ENCODE assay signal across 20 mouse cellular contexts in genomic region chr4:129147552-129148103, GRCm38 (mm10). TPM values are rescaled to one million over a fixed set of nuclear protein-coding genes. Genes with fewer than 3 reads are reported as not detected.
DNase-seq lines count a peak whose midpoint lies in the region; ATAC-seq and TF ChIP-seq lines count a peak whose summit lies in the region.
"Had no signal": no experiment of that assay in that cellular context is flagged by ENCODE, and none has a peak within 500 bp of the region (broad histone marks: within the 10 kb centered on the region; RNA-seq: fewer than 3 reads in every experiment).

No protein-coding gene starts in this region.

- intact Hi-C loops in left cerebral cortex, adult 2 months (cut with DNase I), result no loop called here

- no peaks in the 10 kb centered on the region for H3K9me3 ChIP-seq in embryonic facial prominence, embryonic 14.5 days (ENCODE audit: control insufficient read depth, low read length)
- H3K9me3 ChIP-seq in embryonic facial prominence, embryonic 10.5 days, result no peaks in the 10 kb centered on the region
- no peaks in the 10 kb centered on the region for H3K9me3 ChIP-seq in intestine, embryonic 14.5 days (ENCODE audit: control insufficient read depth, low read length)
- no peaks in the 10 kb centered on the region for H3K9me3 ChIP-seq in intestine, postnatal 0 days (ENCODE audit: control insufficient read depth)
- H3K9me3 ChIP-seq: hindbrain, embryonic 10.5 days; limb, embryonic 10.5 days; liver, embryonic 12.5 days; lung, embryonic 15.5 days; midbrain, embryonic 12.5 days had no signal

- no peak for TF ChIP-seq POLR2A in testis, adult 2 months (IDR thresholded peaks at IDR 0.05; ENCODE audit: control insufficient read depth, low read depth, low read length)

- no peak overlapping the region for H3K9ac ChIP-seq in embryonic facial prominence, embryonic 14.5 days (ENCODE audit: low read depth, low read length)
- no peak overlapping the region for H3K9ac ChIP-seq in intestine, embryonic 14.5 days (ENCODE audit: low read length)
- H3K9ac ChIP-seq in intestine, postnatal 0 days (ENCODE audit: low read depth, low read length), result no peak overlapping the region
- H3K9ac ChIP-seq: liver, embryonic 12.5 days; lung, embryonic 15.5 days; midbrain, embryonic 12.5 days had no signal

- no peak for ATAC-seq in embryonic facial prominence, embryonic 14.5 days (ENCODE audit: low read depth)
- ATAC-seq in intestine, embryonic 14.5 days (replicated peaks; ENCODE audit: low FRiP score, low TSS enrichment, low read depth), result no peak
- ATAC-seq in intestine, postnatal 0 days, result no peak
- ATAC-seq: forebrain, embryonic 14.5 days; liver, embryonic 12.5 days had no signal

- H3K4me1 ChIP-seq in embryonic facial prominence, embryonic 14.5 days (ENCODE audit: control insufficient read depth, insufficient read depth, low read length), result peaks cover 15% of the 10 kb centered on the region
- H3K4me1 ChIP-seq in embryonic facial prominence, embryonic 10.5 days, result peaks cover 14% of the 10 kb centered on the region
- peaks cover 8% of the 10 kb centered on the region; the same call in 1 of the 2 replicates for H3K4me1 ChIP-seq in intestine, embryonic 14.5 days (replicated peaks; ENCODE audit: control insufficient read depth, insufficient read depth, low read length)
- no peaks in the 10 kb centered on the region; the same call in 1 of the 2 replicates for H3K4me1 ChIP-seq in intestine, postnatal 0 days (replicated peaks; ENCODE audit: control insufficient read depth, insufficient read depth, low read length)
- peaks cover 2% of the 10 kb centered on the region; the same call in 1 of the 2 replicates for H3K4me1 ChIP-seq in testis, adult 2 months (ENCODE audit: control insufficient read depth, insufficient read depth, low read length)
- H3K4me1 ChIP-seq: limb, embryonic 10.5 days; lung, embryonic 15.5 days had no signal

- H3K36me3 ChIP-seq in embryonic facial prominence, embryonic 14.5 days (ENCODE audit: control insufficient read depth, insufficient read depth, low read length), result peaks cover 46% of the 10 kb centered on the region
- peaks cover 75% of the 10 kb centered on the region for H3K36me3 ChIP-seq in embryonic facial prominence, embryonic 10.5 days (replicated peaks)
- H3K36me3 ChIP-seq in intestine, embryonic 14.5 days (ENCODE audit: control insufficient read depth, insufficient read depth, low read length), result peaks cover 45% of the 10 kb centered on the region
- H3K36me3 ChIP-seq in intestine, postnatal 0 days (ENCODE audit: control insufficient read depth, insufficient read depth), result peaks cover 9% of the 10 kb centered on the region
- H3K36me3 ChIP-seq in testis, adult 2 months (ENCODE audit: control insufficient read depth, insufficient read depth, low read length), result peaks cover 1% of the 10 kb centered on the region

- H3K4me2 ChIP-seq in embryonic facial prominence, embryonic 14.5 days (ENCODE audit: low read depth, low read length), result no peak overlapping the region
- H3K4me2 ChIP-seq in intestine, embryonic 14.5 days (ENCODE audit: low read length), result no peak overlapping the region
- no peak overlapping the region for H3K4me2 ChIP-seq in intestine, postnatal 0 days (replicated peaks; ENCODE audit: low read depth)
- H3K4me2 ChIP-seq: liver, embryonic 12.5 days; lung, embryonic 15.5 days; midbrain, embryonic 12.5 days had no signal

- peak overlapping the region; percentile 2; the same call in 1 of the 2 replicates for H3K27ac ChIP-seq in embryonic facial prominence, embryonic 14.5 days (replicated peaks; ENCODE audit: low read depth, low read length)
- H3K27ac ChIP-seq in embryonic facial prominence, embryonic 10.5 days (replicated peaks), result no peak overlapping the region
- H3K27ac ChIP-seq in intestine, embryonic 14.5 days (ENCODE audit: low read depth), result no peak overlapping the region
- H3K27ac ChIP-seq in intestine, postnatal 0 days (ENCODE audit: low read depth, low read length), result no peak overlapping the region
- H3K27ac ChIP-seq in left cerebral cortex, adult 2 months, result no peak overlapping the region; the same call in 1 of the 2 replicates
- no peak overlapping the region for H3K27ac ChIP-seq in testis, adult 2 months (ENCODE audit: control insufficient read depth, insufficient read depth, low read depth, low read length)
- H3K27ac ChIP-seq: hindbrain, embryonic 10.5 days; limb, embryonic 10.5 days; liver, embryonic 12.5 days; lung, embryonic 15.5 days; midbrain, embryonic 12.5 days had no signal

- H3K27me3 ChIP-seq in embryonic facial prominence, embryonic 14.5 days (replicated peaks; ENCODE audit: control insufficient read depth, insufficient read depth, low read length), result no peaks in the 10 kb centered on the region
- no peaks in the 10 kb centered on the region for H3K27me3 ChIP-seq in embryonic facial prominence, embryonic 10.5 days (replicated peaks; ENCODE audit: low read depth, poor library complexity, severe bottlenecking)
- no peaks in the 10 kb centered on the region for H3K27me3 ChIP-seq in intestine, embryonic 14.5 days (replicated peaks; ENCODE audit: control insufficient read depth, insufficient read depth, low read length)
- H3K27me3 ChIP-seq in intestine, postnatal 0 days (replicated peaks; ENCODE audit: control insufficient read depth, insufficient read depth, low read length), result no peaks in the 10 kb centered on the region
- no peaks in the 10 kb centered on the region for H3K27me3 ChIP-seq in testis, adult 2 months (ENCODE audit: control insufficient read depth, insufficient read depth, low read length)
- H3K27me3 ChIP-seq: liver, embryonic 12.5 days; lung, embryonic 15.5 days; midbrain, embryonic 12.5 days had no signal

- TF ChIP-seq CTCF in intestine, postnatal 0 days (IDR thresholded peaks at IDR 0.05; ENCODE audit: low read depth), result no peak
- TF ChIP-seq CTCF in left cerebral cortex, adult 2 months (IDR thresholded peaks at IDR 0.05), result no peak
- no peak for TF ChIP-seq CTCF in testis, adult 2 months (IDR thresholded peaks at IDR 0.05; ENCODE audit: control insufficient read depth, insufficient read depth, insufficient replicate concordance, low read depth, low read length)

- H3K4me3 ChIP-seq in embryonic facial prominence, embryonic 14.5 days (ENCODE audit: low read depth, low read length), result no peak overlapping the region
- H3K4me3 ChIP-seq in embryonic facial prominence, embryonic 10.5 days, result no peak overlapping the region
- no peak overlapping the region for H3K4me3 ChIP-seq in intestine, embryonic 14.5 days (ENCODE audit: low read depth, low read length)
- no peak overlapping the region for H3K4me3 ChIP-seq in intestine, postnatal 0 days (ENCODE audit: low read depth, low read length)
- H3K4me3 ChIP-seq in left cerebral cortex, adult 2 months, result no peak overlapping the region
- H3K4me3 ChIP-seq in testis, adult 2 months (ENCODE audit: control insufficient read depth, low read depth, low read length), result peak overlapping the region; percentile 19
- H3K4me3 ChIP-seq: hindbrain, embryonic 10.5 days; limb, embryonic 10.5 days; liver, embryonic 12.5 days; lung, embryonic 15.5 days; midbrain, embryonic 12.5 days had no signal

- DNase-seq in embryonic facial prominence, embryonic 14.5 days (ENCODE audit: low spot score), result no peak
- no peak for DNase-seq in embryonic facial prominence, embryonic 10.5 days (ENCODE audit: low spot score)
- peak; percentile 47 for DNase-seq in intestine, embryonic 14.5 days (ENCODE audit: low spot score)
- DNase-seq in left cerebral cortex, adult 2 months (ENCODE audit: extremely low spot score in 1 of 2, low spot score in 2 of 2), result peak; percentile 8 to 13
- no peak for DNase-seq in left cerebral cortex, adult 11 months (ENCODE audit: low spot score)
- no peak for DNase-seq in testis, postnatal 14 days (ENCODE audit: low spot score)
- DNase-seq: cerebellum, postnatal 14 days; gastrocnemius, postnatal 25 days; kidney, postnatal 14 days; right cerebral cortex, adult 18-20 months had no signal

- 79% methylated on average over 13 of the region's 13 CpGs for WGBS in embryonic facial prominence, embryonic 14.5 days
- 91% methylated on average over 13 of the region's 13 CpGs for WGBS in embryonic facial prominence, embryonic 10.5 days
- 71% methylated on average over 13 of the region's 13 CpGs for WGBS in intestine, embryonic 14.5 days
- WGBS in intestine, postnatal 0 days, result 82% methylated on average over 13 of the region's 13 CpGs

RNA-seq across cellular contexts. Expression of gene Fndc5, which starts 10.8 kb away (rescaled TPM):
- polyA plus RNA-seq in embryonic facial prominence, embryonic 14.5 days (2014; fragmentation: Nextera tagmentation; extraction: Ambion mirVana), result 28.4 and 29.1 TPM in 2 replicates
- 1.5 TPM in 2 replicates for polyA plus RNA-seq in embryonic facial prominence, embryonic 10.5 days (2016; fragmentation: Nextera tagmentation; extraction: Ambion mirVana)
- polyA plus RNA-seq in intestine, embryonic 14.5 days (2014; fragmentation: Nextera tagmentation; extraction: Ambion mirVana), result 1.7 and 2.4 TPM in 2 replicates
- polyA plus RNA-seq in intestine, postnatal 0 days (2015; fragmentation: Nextera tagmentation; extraction: Ambion mirVana), result 14.5 and 15.4 TPM in 2 replicates
- total RNA-seq in left cerebral cortex, adult 2 months (2021), result 10 to 100 TPM; 54.0 to 58.1 TPM
- 9.1 and 11.0 TPM in 2 replicates for polyA plus RNA-seq in testis, adult 2 months (2012; rRNA removed)

RNA-seq across cellular contexts. Expression of gene Hpca, which starts 25.8 kb away (rescaled TPM):
- polyA plus RNA-seq in embryonic facial prominence, embryonic 14.5 days (2014; fragmentation: Nextera tagmentation; extraction: Ambion mirVana), result 3.6 and 4.9 TPM in 2 replicates
- 0.66 and 1.8 TPM in 2 replicates for polyA plus RNA-seq in embryonic facial prominence, embryonic 10.5 days (2016; fragmentation: Nextera tagmentation; extraction: Ambion mirVana)
- 2.2 and 2.7 TPM in 2 replicates for polyA plus RNA-seq in intestine, embryonic 14.5 days (2014; fragmentation: Nextera tagmentation; extraction: Ambion mirVana)
- polyA plus RNA-seq in intestine, postnatal 0 days (2015; fragmentation: Nextera tagmentation; extraction: Ambion mirVana), result 3.9 and 4.6 TPM in 2 replicates
- 100 to 1,000 TPM; 650 to 692 TPM for total RNA-seq in left cerebral cortex, adult 2 months (2021)
- polyA plus RNA-seq in testis, adult 2 months (2012; rRNA removed), result 9.3 and 10.2 TPM in 2 replicates
- total RNA-seq: gastrocnemius, postnatal 25 days had no signal

RNA-seq across cellular contexts. Expression of gene S100pbp, which starts 41.9 kb away (rescaled TPM):
- 12.6 and 15.5 TPM in 2 replicates for polyA plus RNA-seq in embryonic facial prominence, embryonic 14.5 days (2014; fragmentation: Nextera tagmentation; extraction: Ambion mirVana)
- polyA plus RNA-seq in embryonic facial prominence, embryonic 10.5 days (2016; fragmentation: Nextera tagmentation; extraction: Ambion mirVana), result 29.5 and 29.8 TPM in 2 replicates
- polyA plus RNA-seq in intestine, embryonic 14.5 days (2014; fragmentation: Nextera tagmentation; extraction: Ambion mirVana), result 14.6 and 19.5 TPM in 2 replicates
- 6.9 and 7.7 TPM in 2 replicates for polyA plus RNA-seq in intestine, postnatal 0 days (2015; fragmentation: Nextera tagmentation; extraction: Ambion mirVana)
- 10 to 100 TPM; 33.9 to 34.5 TPM for total RNA-seq in left cerebral cortex, adult 2 months (2021)
- 26.8 and 34.6 TPM in 2 replicates for polyA plus RNA-seq in testis, adult 2 months (2012; rRNA removed)

RNA-seq across cellular contexts. Expression of gene Yars, which starts 41.9 kb away (rescaled TPM):
- 74.9 and 78.3 TPM in 2 replicates for polyA plus RNA-seq in embryonic facial prominence, embryonic 14.5 days (2014; fragmentation: Nextera tagmentation; extraction: Ambion mirVana)
- 96.0 and 105 TPM in 2 replicates for polyA plus RNA-seq in embryonic facial prominence, embryonic 10.5 days (2016; fragmentation: Nextera tagmentation; extraction: Ambion mirVana)
- 92.9 and 97.2 TPM in 2 replicates for polyA plus RNA-seq in intestine, embryonic 14.5 days (2014; fragmentation: Nextera tagmentation; extraction: Ambion mirVana)
- 35.6 and 41.8 TPM in 2 replicates for polyA plus RNA-seq in intestine, postnatal 0 days (2015; fragmentation: Nextera tagmentation; extraction: Ambion mirVana)
- 10 to 100 TPM; 87.4 to 93.1 TPM for total RNA-seq in left cerebral cortex, adult 2 months (2021)
- 9.5 and 11.9 TPM in 2 replicates for polyA plus RNA-seq in testis, adult 2 months (2012; rRNA removed)

RNA-seq across cellular contexts. Expression of gene Tmem54, which starts 42.3 kb away (rescaled TPM):
- polyA plus RNA-seq in embryonic facial prominence, embryonic 14.5 days (2014; fragmentation: Nextera tagmentation; extraction: Ambion mirVana), result 6.9 and 8.4 TPM in 2 replicates
- polyA plus RNA-seq in embryonic facial prominence, embryonic 10.5 days (2016; fragmentation: Nextera tagmentation; extraction: Ambion mirVana), result 10.6 and 11.8 TPM in 2 replicates
- 32.2 and 45.9 TPM in 2 replicates for polyA plus RNA-seq in intestine, embryonic 14.5 days (2014; fragmentation: Nextera tagmentation; extraction: Ambion mirVana)
- polyA plus RNA-seq in intestine, postnatal 0 days (2015; fragmentation: Nextera tagmentation; extraction: Ambion mirVana), result 363 and 366 TPM in 2 replicates
- not detected for total RNA-seq in left cerebral cortex, adult 2 months (2021)
- polyA plus RNA-seq in testis, adult 2 months (2012; rRNA removed), result 0.42 and 2.4 TPM in 2 replicates
- total RNA-seq: gastrocnemius, postnatal 25 days; left cerebral cortex, adult 18-20 months; MEL had no signal
- polyA plus RNA-seq: forebrain, embryonic 14.5 days had no signal

Comparison
In these comparisons a context has a peak if more than half of its experiments do, and no peak if none do; other contexts are left out.
1. DNase-seq: peak in intestine, embryonic 14.5 days (single experiment) and left cerebral cortex, adult 2 months (2 of 2); none in embryonic facial prominence, embryonic 14.5 days (single experiment), embryonic facial prominence, embryonic 10.5 days (single experiment), left cerebral cortex, adult 11 months (single experiment) and testis, postnatal 14 days (single experiment).